Mouse (Mus musculus): ENCODE results near the gene Lemd2.

The Lemd2 gene

GRCm38 (mm10) chr17:27183667-27184292 is 20.5 kb downstream of the Lemd2 start:
- DNase-seq, result no peak

GRCm38 (mm10) chr17:27182401-27182800 is 21.9 kb downstream of the Lemd2 start:
- no peak for DNase-seq

- DNase-seq, result no peak
These were observed 22.6 kb downstream of the Lemd2 start for GRCm38 (mm10) chr17:27181666-27182065.

GRCm38 (mm10) chr17:27179681-27180280 is 24.5 kb downstream of the Lemd2 start:
- no peak for DNase-seq

- DNase-seq, result no peak
These were observed 25.7 kb downstream of the Lemd2 start for GRCm38 (mm10) chr17:27178427-27179177.

- DNase-seq, result no peak
These were observed 26.2 kb downstream of the Lemd2 start for GRCm38 (mm10) chr17:27178019-27178418.

GRCm38 (mm10) chr17:27176754-27177153 is 27.5 kb downstream of the Lemd2 start:
- no peak for DNase-seq

GRCm38 (mm10) chr17:27176287-27176686 is 28.0 kb downstream of the Lemd2 start:
- no peak for DNase-seq

- no peak for DNase-seq
These were observed 28.9 kb downstream of the Lemd2 start for GRCm38 (mm10) chr17:27175196-27175874.

GRCm38 (mm10) chr17:27173715-27174114 is 30.6 kb downstream of the Lemd2 start:
- DNase-seq, result no peak

- DNase-seq, result no peak
These were observed 31.8 kb downstream of the Lemd2 start for GRCm38 (mm10) chr17:27172459-27172858.

- no peak for DNase-seq
These were observed 33.1 kb downstream of the Lemd2 start for GRCm38 (mm10) chr17:27171121-27171520.

GRCm38 (mm10) chr17:27169952-27170695 is 34.1 kb downstream of the Lemd2 start:
- no peak for DNase-seq

- no peak for DNase-seq
These were observed 35.7 kb downstream of the Lemd2 start for GRCm38 (mm10) chr17:27168569-27168968.

GRCm38 (mm10) chr17:27167545-27167944 is 36.7 kb downstream of the Lemd2 start, which contains the start of gene Ip6k3:
Ip6k3 (minus strand) TSS chr17:27167795.
- DNase-seq, result no peak

GRCm38 (mm10) chr17:27166901-27167300 is 37.4 kb downstream of the Lemd2 start:
- DNase-seq, result no peak

GRCm38 (mm10) chr17:27165054-27165773 is 39.1 kb downstream of the Lemd2 start:
- no peak for DNase-seq

- no peak for DNase-seq
These were observed 43.4 kb downstream of the Lemd2 start for GRCm38 (mm10) chr17:27160905-27161304.

- no peak for DNase-seq
These were observed 45.1 kb downstream of the Lemd2 start for GRCm38 (mm10) chr17:27159169-27159568.

GRCm38 (mm10) chr17:27158439-27158838 is 45.8 kb downstream of the Lemd2 start:
- DNase-seq, result no peak

GRCm38 (mm10) chr17:27155752-27156151 is 48.5 kb downstream of the Lemd2 start:
- DNase-seq, result no peak

- no peak for DNase-seq
These were observed 49.4 kb downstream of the Lemd2 start for GRCm38 (mm10) chr17:27154881-27155280.

Data from thymus, postnatal 14 days (tissue).